Comparison of ENCODE assay signal across 8 mouse cellular contexts in genomic region chr13:104518312-104519005, GRCm38 (mm10).
DNase-seq lines count a peak whose midpoint lies in the region; ATAC-seq and TF ChIP-seq lines count a peak whose summit lies in the region.

No protein-coding gene starts in this region.

- 0 out of 2 replicates have a peak overlapping the region, but pooled peaks have one; percentile 2 for H3K4me3 ChIP-seq in embryonic facial prominence, embryonic 11.5 days (ENCODE audit: low read depth, low read length)
- peak overlapping the region; percentile 15 for H3K4me3 ChIP-seq in intestine, postnatal 0 days (ENCODE audit: low read depth, low read length)

- no peaks in the 10 kb centered on the region for H3K9me3 ChIP-seq in embryonic facial prominence, embryonic 11.5 days (replicated peaks; ENCODE audit: control insufficient read depth, low read length)
- no peaks in the 10 kb centered on the region for H3K9me3 ChIP-seq in intestine, postnatal 0 days (ENCODE audit: control insufficient read depth)

- H3K9ac ChIP-seq in embryonic facial prominence, embryonic 11.5 days (replicated peaks; ENCODE audit: low read length), result peak overlapping the region; percentile 52
- H3K9ac ChIP-seq in intestine, postnatal 0 days (ENCODE audit: low read depth, low read length), result no peak overlapping the region

- peak overlapping the region; percentile 48 for H3K4me2 ChIP-seq in embryonic facial prominence, embryonic 11.5 days (ENCODE audit: low read depth, low read length)
- peak overlapping the region; percentile 58 for H3K4me2 ChIP-seq in intestine, postnatal 0 days (replicated peaks; ENCODE audit: low read depth)

- H3K36me3 ChIP-seq in embryonic facial prominence, embryonic 11.5 days (replicated peaks; ENCODE audit: control insufficient read depth, insufficient read depth, low read depth, low read length), result no peaks in the 10 kb centered on the region
- no peaks in the 10 kb centered on the region for H3K36me3 ChIP-seq in intestine, postnatal 0 days (ENCODE audit: control insufficient read depth, insufficient read depth)

- 7% methylated on average over 19 of the region's 19 CpGs for WGBS in embryonic facial prominence, embryonic 11.5 days
- WGBS in intestine, postnatal 0 days, result 21% methylated on average over 19 of the region's 19 CpGs

- no peaks in the 10 kb centered on the region for H3K27me3 ChIP-seq in embryonic facial prominence, embryonic 11.5 days (ENCODE audit: control insufficient read depth, insufficient read depth, low read length)
- H3K27me3 ChIP-seq in intestine, postnatal 0 days (replicated peaks; ENCODE audit: control insufficient read depth, insufficient read depth, low read length), result no peaks in the 10 kb centered on the region

- no peaks in the 10 kb centered on the region for H3K4me1 ChIP-seq in embryonic facial prominence, embryonic 11.5 days (ENCODE audit: control insufficient read depth, insufficient read depth, low read length)
- no peaks in the 10 kb centered on the region for H3K4me1 ChIP-seq in intestine, postnatal 0 days (replicated peaks; ENCODE audit: control insufficient read depth, insufficient read depth, low read length)

- peak overlapping the region; percentile 79 for H3K27ac ChIP-seq in embryonic facial prominence, embryonic 11.5 days (replicated peaks; ENCODE audit: low read depth, low read length)
- peak overlapping the region; percentile 0; the same call in 1 of the 2 replicates for H3K27ac ChIP-seq in intestine, postnatal 0 days (ENCODE audit: low read depth, low read length)

- peak; percentile 94 for ATAC-seq in embryonic facial prominence, embryonic 11.5 days (replicated peaks; ENCODE audit: insufficient number of reproducible peaks, low FRiP score, low TSS enrichment, low read depth)
- peak; percentile 61; the same call in 1 of the 2 replicates for ATAC-seq in intestine, postnatal 0 days
- no peak for ATAC-seq in megakaryocyte-erythroid progenitor cell, adult 5-6 weeks (replicated peaks; ENCODE audit: low FRiP score, low TSS enrichment, poor library complexity, severe bottlenecking)

- peak; percentile 89 for DNase-seq in adrenal gland, postnatal 10 days
- peak; percentile 93 for DNase-seq in embryonic facial prominence, embryonic 11.5 days (ENCODE audit: low spot score)
- DNase-seq in heart, adult 11 months, result peak; percentile 99
- DNase-seq in left cerebral cortex, postnatal 10 days (ENCODE audit: extremely low spot score in 1 of 2, low spot score in 2 of 2), result peak; percentile 86 to 96
- DNase-seq in mesoderm, embryonic 11.5 days (ENCODE audit: low read depth, low spot score), result peak; percentile 93
- DNase-seq in skeletal muscle tissue, adult 2 months (ENCODE audit: low read depth, low spot score), result peak; percentile 82

- TF ChIP-seq CTCF in intestine, postnatal 0 days (IDR thresholded peaks at IDR 0.05; ENCODE audit: low read depth), result no peak

- intact Hi-C loops in left cerebral cortex, postnatal 10 days (cut with DNase I), result no loop called here
